Mouse (Mus musculus): Measurements from ENCODE around the gene Btn2a2.

- TF ChIP-seq CTCF (IDR thresholded peaks at IDR 0.05; ENCODE audit: low read depth) (no peak), EP300 (IDR thresholded peaks at IDR 0.05; ENCODE audit: low read depth) (no peak)
Measured at GRCm38 (mm10) chr13:23490863-23491262, 2.2 kb upstream of the Btn2a2 start.

Data from liver, postnatal 0 days (tissue).